Mouse (Mus musculus) layer of hippocampus, postnatal 14 days (tissue): ENCODE results near the gene Rbm8a. TPM values are rescaled to one million over a fixed set of nuclear protein-coding genes. Genes with fewer than 3 reads are reported as not detected.
"Not testable (repeated sequence)": the region's sequence is repeated elsewhere in the genome, so short reads cannot be mapped to it uniquely, and the experiment has no call there.

Source experiments
- DNase-seq, 2 experiments: peaks; one replicate each; pipeline ENCODE4 v3.0.0; 2021 to 2022; ENCODE audit warnings: low spot score in 2 of 2, mixed read lengths in 1 of 2
- total RNA-seq, 2 experiments: library from RNA; stranded (reverse); gene quantifications; 2 replicates each; pipeline ENCODE4 v1.2.3; 2021

Gene Rbm8a
- total RNA-seq, 2 experiments from 2014 or later: 51.9 to 52.5 TPM

GRCm38 (mm10) chr3:96601941-96602703 lies 27.6 kb upstream of the Rbm8a start:
- peak in 1 of 2 experiments; percentile 63 for DNase-seq

GRCm38 (mm10) chr3:96602704-96603084 lies 27.0 kb upstream of the Rbm8a start:
- no peak for DNase-seq

- no peak for DNase-seq
Observed at GRCm38 (mm10) chr3:96603311-96603710, 26.4 kb upstream of the Rbm8a start.

- not testable (repeated sequence) for DNase-seq
Observed at GRCm38 (mm10) chr3:96606007-96606406, 23.7 kb upstream of the Rbm8a start.

- no peak for DNase-seq
Observed at GRCm38 (mm10) chr3:96606618-96607017, 23.1 kb upstream of the Rbm8a start.

- DNase-seq: no peak
Observed at GRCm38 (mm10) chr3:96617941-96618340, 11.8 kb upstream of the Rbm8a start.

GRCm38 (mm10) chr3:96623201-96623600 lies 6.5 kb upstream of the Rbm8a start:
- no peak for DNase-seq

- no peak for DNase-seq
Observed at GRCm38 (mm10) chr3:96632058-96632457, 2.3 kb downstream of the Rbm8a start.

- no peak for DNase-seq
Observed at GRCm38 (mm10) chr3:96634015-96634414, 4.3 kb downstream of the Rbm8a start.

- DNase-seq: peak; percentile 84 to 88
Observed at GRCm38 (mm10) chr3:96634928-96635879, 5.5 kb downstream of the Rbm8a start, which contains the start of the genes Pex11b and Gm42957. Gene Pex11b (plus strand): TSS chr3:96635376. Gene Gm42957 (plus strand): TSS chr3:96635474.

- no peak for DNase-seq
Observed at GRCm38 (mm10) chr3:96635906-96636305, 6.2 kb downstream of the Rbm8a start.

- no peak for DNase-seq
Observed at GRCm38 (mm10) chr3:96636448-96636847, 6.7 kb downstream of the Rbm8a start.

GRCm38 (mm10) chr3:96639219-96639618 lies 9.5 kb downstream of the Rbm8a start:
- DNase-seq: peak; percentile 26 to 37

- no peak for DNase-seq
Observed at GRCm38 (mm10) chr3:96645018-96645649, 15.4 kb downstream of the Rbm8a start, which contains the start of gene Itga10. Gene Itga10 (plus strand): TSS chr3:96645584.

GRCm38 (mm10) chr3:96647365-96647764 lies 17.6 kb downstream of the Rbm8a start:
- no peak for DNase-seq

- no peak for DNase-seq
Observed at GRCm38 (mm10) chr3:96660901-96661300, 31.2 kb downstream of the Rbm8a start.

GRCm38 (mm10) chr3:96662731-96663316 lies 33.1 kb downstream of the Rbm8a start:
- DNase-seq: no peak

- DNase-seq: peak; percentile 90 to 91
Observed at GRCm38 (mm10) chr3:96663432-96664239, 33.9 kb downstream of the Rbm8a start.

- DNase-seq: not testable (repeated sequence)
Observed at GRCm38 (mm10) chr3:96665732-96666363, 36.1 kb downstream of the Rbm8a start.

GRCm38 (mm10) chr3:96666916-96667315 lies 37.2 kb downstream of the Rbm8a start:
- DNase-seq: no peak
